Mouse (Mus musculus): ENCODE results near the gene Kctd15.

- TF ChIP-seq GATA1 (IDR thresholded peaks at IDR 0.05; ENCODE audit: borderline replicate concordance, low read length): no peak
- TF ChIP-seq FLI1 (IDR thresholded peaks at IDR 0.05; ENCODE audit: low read length): no peak
Observed at GRCm38 (mm10) chr7:34672916-34673315, 16.4 kb upstream of the Kctd15 start.

Data from megakaryocyte, embryonic 14.5 days (primary cell).